In genomic region chr1:128073051-128073450, GRCm38 (mm10) we compare ENCODE assay signal across 20 mouse cellular contexts. TPM values are rescaled to one million over a fixed set of nuclear protein-coding genes. Genes with fewer than 3 reads are reported as not detected.
DNase-seq lines count a peak whose midpoint lies in the region; TF ChIP-seq lines count a peak whose summit lies in the region.
"Had no signal": no experiment of that assay in that cellular context is flagged by ENCODE, and none has a peak within 500 bp of the region (broad histone marks: within the 10 kb centered on the region; RNA-seq: fewer than 3 reads in every experiment).

No protein-coding gene starts in this region.

- 90% methylated on average over 6 of the region's 6 CpGs for WGBS in limb, embryonic 10.5 days

- H3K36me3 ChIP-seq in limb, embryonic 10.5 days: peaks cover 13% of the 10 kb centered on the region
- H3K36me3 ChIP-seq: embryonic facial prominence, embryonic 12.5 days; embryonic facial prominence, embryonic 15.5 days; hindbrain, embryonic 13.5 days had no signal

- intact Hi-C loops in left cerebral cortex, postnatal 36 days (cut with DNase I): no loop called here
- intact Hi-C loops in left cerebral cortex, postnatal 10 days (cut with DNase I): loop anchor here (5.0 kb wide), 1 partner anchor 41 kb away; no protein-coding TSS in a partner anchor

- peak overlapping the region; percentile 88 for H3K27ac ChIP-seq in cortical plate, adult 2 months (ENCODE audit: insufficient read depth, low read length)
- H3K27ac ChIP-seq in limb, embryonic 10.5 days: no peak overlapping the region
- H3K27ac ChIP-seq: embryonic facial prominence, embryonic 12.5 days; embryonic facial prominence, embryonic 15.5 days; hindbrain, embryonic 10.5 days; hindbrain, embryonic 13.5 days had no signal

- no peaks in the 10 kb centered on the region for H3K27me3 ChIP-seq in limb, embryonic 10.5 days (ENCODE audit: low read depth, poor library complexity, severe bottlenecking)
- H3K27me3 ChIP-seq: embryonic facial prominence, embryonic 12.5 days; embryonic facial prominence, embryonic 15.5 days; hindbrain, embryonic 13.5 days had no signal

- H3K4me3 ChIP-seq in cortical plate, adult 2 months (ENCODE audit: insufficient read depth, low read length): no peak overlapping the region
- no peak overlapping the region for H3K4me3 ChIP-seq in limb, embryonic 10.5 days
- H3K4me3 ChIP-seq: embryonic facial prominence, embryonic 12.5 days; embryonic facial prominence, embryonic 15.5 days; hindbrain, embryonic 10.5 days; hindbrain, embryonic 13.5 days had no signal

- peak; percentile 41 for DNase-seq in left cerebral cortex, adult 11 months (ENCODE audit: low spot score)
- no peak for DNase-seq in left cerebral cortex, postnatal 36 days (ENCODE audit: low spot score in 2 of 2)
- DNase-seq in left cerebral cortex, adult 9 months (ENCODE audit: low spot score in 2 of 2): peak; percentile 31 to 35
- DNase-seq in left cerebral cortex, postnatal 10 days (ENCODE audit: extremely low spot score in 1 of 2, low spot score in 2 of 2): no peak
- DNase-seq in brain, adult 2 months (ENCODE audit: low read depth, low spot score): peak; percentile 90
- no peak for DNase-seq in limb, embryonic 10.5 days (ENCODE audit: low spot score)
- no peak for DNase-seq in thymus, postnatal 0 days (ENCODE audit: low spot score)
- DNase-seq: adrenal gland, adult 2 months; adrenal gland, postnatal 14 days; cerebellum, adult 18-20 months; cerebellum, adult 9-10 months; cerebellum, postnatal 14 days; forebrain, postnatal 0 days; gastrocnemius, postnatal 10 days; gastrocnemius, postnatal 36 days had no signal

- peaks cover 5% of the 10 kb centered on the region; the same call in 1 of the 2 replicates for H3K4me1 ChIP-seq in cortical plate, adult 2 months (ENCODE audit: control insufficient read depth, insufficient read depth, low read length)
- no peaks in the 10 kb centered on the region for H3K4me1 ChIP-seq in limb, embryonic 10.5 days
- H3K4me1 ChIP-seq: embryonic facial prominence, embryonic 12.5 days; embryonic facial prominence, embryonic 15.5 days; hindbrain, embryonic 10.5 days; hindbrain, embryonic 13.5 days had no signal

- TF ChIP-seq POLR2A in cortical plate, adult 2 months (IDR thresholded peaks at IDR 0.05; ENCODE audit: extremely low read depth, insufficient read depth, low read length): no peak

- TF ChIP-seq CTCF in cortical plate, adult 2 months (IDR thresholded peaks at IDR 0.05; ENCODE audit: extremely low read depth, insufficient read depth, low read length): no peak

- H3K9me3 ChIP-seq in limb, embryonic 10.5 days (replicated peaks): no peaks in the 10 kb centered on the region
- H3K9me3 ChIP-seq: embryonic facial prominence, embryonic 12.5 days; embryonic facial prominence, embryonic 15.5 days; hindbrain, embryonic 10.5 days; hindbrain, embryonic 13.5 days had no signal

RNA-seq across cellular contexts. Expression of gene Zranb3, which starts 29.8 kb away (rescaled TPM):
- 1 to 10 TPM; 6.9 to 7.6 TPM for total RNA-seq in left cerebral cortex, postnatal 36 days (2021)
- total RNA-seq in left cerebral cortex, postnatal 10 days (2021): 1 to 10 TPM; 8.7 to 9.8 TPM
- 5.5 and 6.4 TPM in 2 replicates for polyA plus RNA-seq in cortical plate, adult 2 months (2012; rRNA removed)
- polyA plus RNA-seq in limb, embryonic 10.5 days (2016; fragmentation: Nextera tagmentation; extraction: Ambion mirVana): 12.5 and 16.6 TPM in 2 replicates
- polyA plus RNA-seq in thymus, postnatal 0 days (2015; fragmentation: Nextera tagmentation; extraction: Ambion mirVana): 4.6 and 4.9 TPM in 2 replicates

RNA-seq across cellular contexts. Expression of gene R3hdm1, which starts 30.1 kb away (rescaled TPM):
- 100 to 1,000 TPM; 419 to 573 TPM for total RNA-seq in left cerebral cortex, postnatal 36 days (2021)
- total RNA-seq in left cerebral cortex, postnatal 10 days (2021): 100 to 1,000 TPM; 327 to 329 TPM
- polyA plus RNA-seq in cortical plate, adult 2 months (2012; rRNA removed): 454 and 497 TPM in 2 replicates
- 77.1 and 86.2 TPM in 2 replicates for polyA plus RNA-seq in limb, embryonic 10.5 days (2016; fragmentation: Nextera tagmentation; extraction: Ambion mirVana)
- 67.0 and 79.4 TPM in 2 replicates for polyA plus RNA-seq in thymus, postnatal 0 days (2015; fragmentation: Nextera tagmentation; extraction: Ambion mirVana)

Comparison
In these comparisons a context has a peak if more than half of its experiments do, and no peak if none do; other contexts are left out.
1. DNase-seq: peak in left cerebral cortex, adult 11 months (single experiment), left cerebral cortex, adult 9 months (2 of 2) and brain, adult 2 months (single experiment); none in left cerebral cortex, postnatal 36 days (0 of 2), left cerebral cortex, postnatal 10 days (0 of 2), limb, embryonic 10.5 days (single experiment) and thymus, postnatal 0 days (single experiment).